Mouse (Mus musculus): ENCODE results near the gene Pclo.
"Not testable (repeated sequence)": the region's sequence is repeated elsewhere in the genome, so short reads cannot be mapped to it uniquely, and the experiment has no call there.

Pclo gene

GRCm38 (mm10) chr5:14680419-14680818 lies 165.7 kb downstream of the Pclo start:
- DNase-seq (ENCODE audit: low read depth, low spot score) = no peak

- DNase-seq (ENCODE audit: low read depth, low spot score) = no peak
Measured at GRCm38 (mm10) chr5:14691995-14692394, 177.3 kb downstream of the Pclo start.

- DNase-seq (ENCODE audit: low read depth, low spot score) = no peak
Measured at GRCm38 (mm10) chr5:14696745-14697144, 182.0 kb downstream of the Pclo start.

- DNase-seq (ENCODE audit: low read depth, low spot score) = no peak
Measured at GRCm38 (mm10) chr5:14700900-14701299, 186.2 kb downstream of the Pclo start.

GRCm38 (mm10) chr5:14705423-14705822 lies 190.7 kb downstream of the Pclo start:
- no peak for DNase-seq (ENCODE audit: low read depth, low spot score)

- no peak for DNase-seq (ENCODE audit: low read depth, low spot score)
Measured at GRCm38 (mm10) chr5:14707311-14707710, 192.6 kb downstream of the Pclo start.

- no peak for DNase-seq (ENCODE audit: low read depth, low spot score)
Measured at GRCm38 (mm10) chr5:14723576-14723975, 208.9 kb downstream of the Pclo start.

- DNase-seq (ENCODE audit: low read depth, low spot score) = no peak
Measured at GRCm38 (mm10) chr5:14728676-14729253, 214.0 kb downstream of the Pclo start.

- DNase-seq (ENCODE audit: low read depth, low spot score) = no peak
Measured at GRCm38 (mm10) chr5:14750882-14751281, 236.2 kb downstream of the Pclo start.

- DNase-seq (ENCODE audit: low read depth, low spot score) = no peak
Measured at GRCm38 (mm10) chr5:14766686-14767085, 252.0 kb downstream of the Pclo start.

GRCm38 (mm10) chr5:14782362-14783082 lies 267.8 kb downstream of the Pclo start:
- DNase-seq (ENCODE audit: low read depth, low spot score) = no peak

- DNase-seq (ENCODE audit: low read depth, low spot score) = no peak
Measured at GRCm38 (mm10) chr5:14793891-14794290, 279.2 kb downstream of the Pclo start.

GRCm38 (mm10) chr5:14807136-14807535 lies 292.4 kb downstream of the Pclo start:
- no peak for DNase-seq (ENCODE audit: low read depth, low spot score)

- no peak for DNase-seq (ENCODE audit: low read depth, low spot score)
Measured at GRCm38 (mm10) chr5:14833165-14833860, 318.6 kb downstream of the Pclo start.

- DNase-seq (ENCODE audit: low read depth, low spot score) = no peak
Measured at GRCm38 (mm10) chr5:14834155-14834991, 319.7 kb downstream of the Pclo start.

- DNase-seq (ENCODE audit: low read depth, low spot score) = no peak
Measured at GRCm38 (mm10) chr5:14853650-14854049, 338.9 kb downstream of the Pclo start.

- DNase-seq (ENCODE audit: low read depth, low spot score) = not testable (repeated sequence)
Measured at GRCm38 (mm10) chr5:14885291-14885690, 370.6 kb downstream of the Pclo start.

- DNase-seq (ENCODE audit: low read depth, low spot score) = no peak
Measured at GRCm38 (mm10) chr5:14892242-14892641, 377.5 kb downstream of the Pclo start.

- DNase-seq (ENCODE audit: low read depth, low spot score) = not testable (repeated sequence)
Measured at GRCm38 (mm10) chr5:14903539-14903938, 388.8 kb downstream of the Pclo start.

Data from c-Kit-negative CD71-positive TER-119-positive erythroid progenitor cells, embryonic 14.5 days (primary cell).